Mouse (Mus musculus): ENCODE results near the gene Ankrd26. TPM values are rescaled to one million over a fixed set of nuclear protein-coding genes. Genes with fewer than 3 reads are reported as not detected.
A peak's percentile ranks its signal among the peaks of the same experiment; 100 is the strongest.

The Ankrd26 gene
- polyA plus RNA-seq, 1 experiment from 2014 or later: 20.5 TPM

GRCm38 (mm10) chr6:118513335-118514012, 48.6 kb downstream of the Ankrd26 start:
- H3K9me3 ChIP-seq (ENCODE audit: control insufficient read depth, low read length): no peaks in the 10 kb centered on the region
- H3K4me1 ChIP-seq (replicated peaks; ENCODE audit: control insufficient read depth, insufficient read depth, low read length): no peaks in the 10 kb centered on the region
- no peak for ATAC-seq
- H3K27ac ChIP-seq (ENCODE audit: low read length): no peak overlapping the region
- H3K4me2 ChIP-seq (ENCODE audit: low read length): no peak overlapping the region
- no peak overlapping the region for H3K9ac ChIP-seq (replicated peaks; ENCODE audit: low read depth, low read length)
- peaks cover 14% of the 10 kb centered on the region for H3K36me3 ChIP-seq (ENCODE audit: control insufficient read depth, insufficient read depth)
- H3K27me3 ChIP-seq (replicated peaks; ENCODE audit: control insufficient read depth, insufficient read depth, low read length): no peaks in the 10 kb centered on the region
- H3K4me3 ChIP-seq (replicated peaks; ENCODE audit: low read length): no peak overlapping the region
- 94% methylated on average over 12 of the region's 12 CpGs for WGBS

DNA sequence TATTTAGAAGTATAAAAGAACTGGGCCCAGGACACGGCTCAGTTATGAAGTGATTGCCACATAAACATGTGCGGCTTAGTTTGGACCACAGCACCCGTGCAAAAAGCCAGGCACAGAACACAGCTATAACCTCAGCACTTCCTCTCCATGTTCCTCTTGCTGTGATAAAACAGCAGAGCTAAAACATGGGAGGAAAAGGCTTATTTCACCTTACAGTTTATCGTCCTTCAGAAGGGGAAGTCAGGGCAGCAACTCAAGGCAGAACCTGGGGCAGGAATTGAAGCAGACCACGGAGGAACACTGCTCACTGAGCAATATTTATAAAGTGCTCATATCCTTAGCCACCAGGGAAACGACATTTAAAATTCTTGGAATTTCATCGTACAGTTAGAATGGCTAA, 63.0 kb downstream of the Ankrd26 start:
- no peaks in the 10 kb centered on the region for H3K4me1 ChIP-seq (replicated peaks; ENCODE audit: control insufficient read depth, insufficient read depth, low read length)
- ATAC-seq: no peak
- no peak overlapping the region for H3K4me2 ChIP-seq (ENCODE audit: low read length)
- no peak overlapping the region for H3K9ac ChIP-seq (replicated peaks; ENCODE audit: low read depth, low read length)
- WGBS: 90% methylated on average over 7 of the region's 7 CpGs
- no peak overlapping the region for H3K27ac ChIP-seq (ENCODE audit: low read length)
- no peaks in the 10 kb centered on the region for H3K9me3 ChIP-seq (ENCODE audit: control insufficient read depth, low read length)
- no peaks in the 10 kb centered on the region for H3K27me3 ChIP-seq (replicated peaks; ENCODE audit: control insufficient read depth, insufficient read depth, low read length)
- peaks cover 11% of the 10 kb centered on the region; the same call in 1 of the 2 replicates for H3K36me3 ChIP-seq (ENCODE audit: control insufficient read depth, insufficient read depth)
- no peak overlapping the region for H3K4me3 ChIP-seq (replicated peaks; ENCODE audit: low read length)

DNA sequence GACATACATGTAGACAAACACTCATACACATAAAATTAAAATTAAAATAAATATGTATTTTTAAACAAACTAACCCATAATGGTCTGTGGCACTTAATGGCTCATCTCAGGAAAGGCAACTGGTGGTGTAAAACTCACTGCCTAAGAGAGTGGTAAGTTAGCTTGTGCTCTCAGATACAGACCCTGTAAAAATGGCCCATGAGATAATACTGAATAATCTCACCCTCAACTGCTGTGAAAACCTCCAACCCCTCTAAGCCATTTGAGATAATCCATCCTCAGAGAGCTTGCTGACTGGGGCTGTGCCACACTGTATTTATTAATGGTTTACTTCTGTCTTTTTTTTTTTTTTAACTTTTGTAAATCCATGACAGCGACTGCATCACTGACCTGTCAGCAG, 79.9 kb downstream of the Ankrd26 start:
- Histone ChIP-seq H3K9me3 (ENCODE audit: control insufficient read depth, low read length) (no peaks in the 10 kb centered on the region), H3K36me3 (ENCODE audit: control insufficient read depth, insufficient read depth) (no peaks in the 10 kb centered on the region)
- 74% methylated on average over 1 of the region's 1 CpGs for WGBS

DNA sequence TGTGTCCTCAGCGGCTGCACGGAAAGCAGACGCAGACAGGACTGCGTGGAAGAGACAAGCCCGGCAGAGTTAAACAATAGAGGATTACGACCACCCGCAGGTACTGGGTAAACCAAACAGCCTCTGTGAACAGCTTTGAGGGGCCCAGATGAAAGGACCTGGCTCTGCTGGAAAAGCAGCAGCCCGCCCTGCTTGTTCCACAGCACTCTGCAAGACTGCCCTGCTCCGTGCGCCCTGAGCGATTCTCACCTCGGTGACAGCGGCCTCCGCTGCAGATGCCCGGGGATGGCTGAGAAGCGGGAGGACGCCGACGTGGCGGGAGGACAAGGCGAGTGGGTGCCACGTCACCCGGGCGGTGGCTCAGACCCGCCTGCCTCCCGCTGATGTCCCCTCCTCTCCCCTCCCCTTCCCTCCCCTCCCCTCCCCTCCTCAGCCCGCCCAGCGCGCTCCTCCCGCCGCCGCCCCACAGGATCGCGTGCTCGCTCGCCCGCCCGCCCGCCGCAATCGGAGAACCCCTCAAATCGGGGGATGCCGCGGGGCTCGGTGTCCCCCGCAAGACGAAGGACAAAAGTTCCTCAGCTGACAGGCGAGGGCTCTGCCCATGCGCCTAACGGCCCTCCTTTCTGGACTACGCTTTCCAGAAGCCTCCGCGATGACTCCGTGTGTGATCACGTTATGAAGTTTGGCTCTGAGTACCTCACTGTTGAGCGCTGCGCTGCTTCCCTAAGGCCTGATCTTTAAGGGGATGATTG, 82.9 kb downstream of the Ankrd26 start, which contains the start of gene Zfp9:
Zfp9 (minus strand) TSS at position 364 of the 752 bp plus-strand sequence.
- peak within 1 kb of the TSS; percentile 80 for H3K27ac ChIP-seq (ENCODE audit: low read length)
- 0% methylated on average over 42 of the region's 57 CpGs for WGBS
- peaks cover 16% of the 10 kb centered on the region for H3K4me1 ChIP-seq (replicated peaks; ENCODE audit: control insufficient read depth, insufficient read depth, low read length)
- peak within 1 kb of the TSS; percentile 68 for H3K4me3 ChIP-seq (replicated peaks; ENCODE audit: low read length)
- peak; percentile 90 for ATAC-seq
- H3K36me3 ChIP-seq (ENCODE audit: control insufficient read depth, insufficient read depth): no peaks in the 10 kb centered on the region
- H3K9me3 ChIP-seq (ENCODE audit: control insufficient read depth, low read length): no peaks in the 10 kb centered on the region
- peak within 1 kb of the TSS; percentile 49 for H3K4me2 ChIP-seq (ENCODE audit: low read length)
- peaks cover 48% of the 10 kb centered on the region for H3K27me3 ChIP-seq (replicated peaks; ENCODE audit: control insufficient read depth, insufficient read depth, low read length)
- peak within 1 kb of the TSS; percentile 79 for H3K9ac ChIP-seq (replicated peaks; ENCODE audit: low read depth, low read length)

More for the DNA sequence above, 79.9 kb downstream of the Ankrd26 start:
- H3K4me3 ChIP-seq (replicated peaks; ENCODE audit: low read length): no peak overlapping the region
- no peak overlapping the region for H3K4me2 ChIP-seq (ENCODE audit: low read length)
- H3K27me3 ChIP-seq (replicated peaks; ENCODE audit: control insufficient read depth, insufficient read depth, low read length): peaks cover 36% of the 10 kb centered on the region
- no peak overlapping the region for H3K27ac ChIP-seq (ENCODE audit: low read length)
- no peak overlapping the region for H3K9ac ChIP-seq (replicated peaks; ENCODE audit: low read depth, low read length)
- peaks cover 11% of the 10 kb centered on the region for H3K4me1 ChIP-seq (replicated peaks; ENCODE audit: control insufficient read depth, insufficient read depth, low read length)
- no peak for ATAC-seq

- WGBS: 6% methylated on average over 10 of the region's 10 CpGs
- peak overlapping the region; percentile 79 for H3K9ac ChIP-seq (replicated peaks; ENCODE audit: low read depth, low read length)
- peak; percentile 27; the same call in 1 of the 2 replicates for ATAC-seq
- no peaks in the 10 kb centered on the region for H3K36me3 ChIP-seq (ENCODE audit: control insufficient read depth, insufficient read depth)
- H3K27me3 ChIP-seq (replicated peaks; ENCODE audit: control insufficient read depth, insufficient read depth, low read length): peaks cover 43% of the 10 kb centered on the region
- H3K4me1 ChIP-seq (replicated peaks; ENCODE audit: control insufficient read depth, insufficient read depth, low read length): peaks cover 16% of the 10 kb centered on the region
- H3K9me3 ChIP-seq (ENCODE audit: control insufficient read depth, low read length): no peaks in the 10 kb centered on the region
- peak overlapping the region; percentile 16 for H3K27ac ChIP-seq (ENCODE audit: low read length)
- peak overlapping the region; percentile 49 for H3K4me2 ChIP-seq (ENCODE audit: low read length)
- H3K4me3 ChIP-seq (replicated peaks; ENCODE audit: low read length): peak overlapping the region; percentile 68
These were observed 83.9 kb downstream of the Ankrd26 start for GRCm38 (mm10) chr6:118477875-118478785.

DNA sequence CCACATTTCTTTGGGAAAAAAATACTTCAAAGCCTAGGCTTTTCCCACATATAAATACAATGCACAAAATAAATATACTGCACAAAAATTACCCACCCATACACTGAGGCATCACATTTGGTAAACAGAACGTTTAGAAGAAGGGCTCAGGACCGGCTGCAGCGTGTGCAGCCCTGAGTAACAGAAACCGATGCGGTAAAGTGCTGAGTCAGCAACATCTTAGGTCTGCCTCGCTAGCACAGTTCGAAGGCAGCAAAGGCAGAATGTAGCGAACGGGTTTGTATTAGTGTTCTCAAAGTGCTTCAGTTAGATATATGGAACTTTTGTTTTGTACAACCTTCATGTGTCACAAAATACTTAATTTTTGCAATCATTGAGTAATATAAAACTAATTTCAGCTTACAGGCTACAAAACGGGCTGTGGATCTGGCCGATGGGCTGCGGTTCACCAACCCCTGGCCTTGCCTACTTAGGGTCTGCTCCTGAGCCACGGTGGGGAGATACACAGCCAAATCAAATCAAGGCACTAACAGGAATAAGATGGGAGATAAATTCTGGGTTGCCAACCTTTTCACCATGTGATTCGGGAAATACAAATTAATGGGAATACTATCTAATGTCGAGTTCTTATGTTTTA, 99.8 kb downstream of the Ankrd26 start:
- no peak overlapping the region for H3K4me3 ChIP-seq (replicated peaks; ENCODE audit: low read length)
- ATAC-seq: no peak
- no peak overlapping the region for H3K9ac ChIP-seq (replicated peaks; ENCODE audit: low read depth, low read length)
- H3K9me3 ChIP-seq (ENCODE audit: control insufficient read depth, low read length): no peaks in the 10 kb centered on the region
- no peaks in the 10 kb centered on the region for H3K4me1 ChIP-seq (replicated peaks; ENCODE audit: control insufficient read depth, insufficient read depth, low read length)
- WGBS: 77% methylated on average over 15 of the region's 15 CpGs
- peaks cover 18% of the 10 kb centered on the region for H3K36me3 ChIP-seq (ENCODE audit: control insufficient read depth, insufficient read depth)
- H3K27ac ChIP-seq (ENCODE audit: low read length): no peak overlapping the region
- 0 out of 2 replicates have a peak, but pooled peaks cover 4% of the 10 kb centered on the region for H3K27me3 ChIP-seq (replicated peaks; ENCODE audit: control insufficient read depth, insufficient read depth, low read length)
- no peak overlapping the region for H3K4me2 ChIP-seq (ENCODE audit: low read length)

DNA sequence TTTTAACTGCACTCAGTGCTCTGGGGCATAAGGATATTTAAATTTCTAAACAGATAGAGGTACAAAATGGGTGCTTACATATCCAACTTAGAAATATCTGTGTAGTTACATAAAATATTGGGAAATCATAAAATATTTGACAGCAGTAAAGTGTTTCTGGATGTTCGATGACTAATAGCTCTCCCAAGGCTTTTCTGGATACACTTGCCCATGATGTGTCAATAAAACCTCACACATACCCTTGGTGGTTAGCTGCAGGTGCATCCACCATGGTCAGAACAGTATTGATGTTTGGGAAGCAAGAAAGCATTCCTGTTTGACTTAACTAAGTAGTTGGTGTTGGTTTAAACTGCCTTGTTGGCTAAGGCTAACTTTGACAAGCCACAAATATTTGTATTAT, 104.3 kb downstream of the Ankrd26 start:
- H3K36me3 ChIP-seq (ENCODE audit: control insufficient read depth, insufficient read depth): peaks cover 4% of the 10 kb centered on the region; the same call in 1 of the 2 replicates
- no peaks in the 10 kb centered on the region for H3K9me3 ChIP-seq (ENCODE audit: control insufficient read depth, low read length)
- H3K4me2 ChIP-seq (ENCODE audit: low read length): no peak overlapping the region
- ATAC-seq: no peak
- H3K27me3 ChIP-seq (replicated peaks; ENCODE audit: control insufficient read depth, insufficient read depth, low read length): 0 out of 2 replicates have a peak, but pooled peaks cover 2% of the 10 kb centered on the region
- no peak overlapping the region for H3K9ac ChIP-seq (replicated peaks; ENCODE audit: low read depth, low read length)
- no peak overlapping the region for H3K27ac ChIP-seq (ENCODE audit: low read length)
- 92% methylated on average over 1 of the region's 1 CpGs for WGBS
- H3K4me3 ChIP-seq (replicated peaks; ENCODE audit: low read length): no peak overlapping the region
- H3K4me1 ChIP-seq (replicated peaks; ENCODE audit: control insufficient read depth, insufficient read depth, low read length): peaks cover 16% of the 10 kb centered on the region

GRCm38 (mm10) chr6:118455042-118455631, 106.9 kb downstream of the Ankrd26 start, which contains the start of gene Zfp248:
Gene Zfp248, minus strand, starts transcription at chr6:118455528.
- peak within 1 kb of the TSS; percentile 54 for H3K4me3 ChIP-seq (replicated peaks; ENCODE audit: low read length)
- peak within 1 kb of the TSS; percentile 94 for H3K27ac ChIP-seq (ENCODE audit: low read length)
- H3K4me2 ChIP-seq (ENCODE audit: low read length): peak within 1 kb of the TSS; percentile 59
- 0 out of 2 replicates have a peak, but pooled peaks cover 2% of the 10 kb centered on the region for H3K27me3 ChIP-seq (replicated peaks; ENCODE audit: control insufficient read depth, insufficient read depth, low read length)
- peaks cover 19% of the 10 kb centered on the region for H3K4me1 ChIP-seq (replicated peaks; ENCODE audit: control insufficient read depth, insufficient read depth, low read length)
- WGBS: under 1% methylated on average over 43 of the region's 43 CpGs
- no peaks in the 10 kb centered on the region for H3K9me3 ChIP-seq (ENCODE audit: control insufficient read depth, low read length)
- H3K36me3 ChIP-seq (ENCODE audit: control insufficient read depth, insufficient read depth): no peaks in the 10 kb centered on the region
- H3K9ac ChIP-seq (replicated peaks; ENCODE audit: low read depth, low read length): peak within 1 kb of the TSS; percentile 69
- peak; percentile 99 for ATAC-seq

Measured in forebrain, embryonic 16.5 days (tissue).